Mouse (Mus musculus) liver, embryonic 15.5 days (tissue): ENCODE measurements at regions not wholly inside any gene's neighbourhood (a gene's known extent, or its start where the extent isn't known, plus 50 kb on each side); places are given as distances from the start of the nearest gene placed in this dataset.

Source experiments
- ATAC-seq: fragments of 200-750 bp; cut with Nextera tagmentation; 2 replicates; pipeline ENCODE4 v1.8.0; 2017; ENCODE audit warnings: moderate number of reproducible peaks, mild to moderate bottlenecking, moderate library complexity; ENCODE audit not compliant: insufficient read depth
- H3K27ac ChIP-seq: fragments of 300-500 bp; sonication (generic); replicated peaks from 2 replicates; pipeline ENCODE4 v1.5.1; 2015; ENCODE audit warnings: mild to moderate bottlenecking, inconsistent platforms
- H3K27me3 ChIP-seq: fragments of 300-500 bp; sonication (generic); 2 replicates; pipeline ENCODE4 v1.6.1; 2015; ENCODE audit warnings: mild to moderate bottlenecking, inconsistent platforms
- H3K36me3 ChIP-seq: fragments of 300-500 bp; sonication (generic); replicated peaks from 2 replicates; pipeline ENCODE4 v1.6.1; 2015; ENCODE audit warnings: moderate library complexity, mild to moderate bottlenecking, inconsistent platforms
- H3K4me1 ChIP-seq: fragments of 300-500 bp; sonication (generic); replicated peaks from 2 replicates; pipeline ENCODE4 v1.6.1; 2015; ENCODE audit warnings: inconsistent platforms
- H3K4me2 ChIP-seq: fragments of 300-500 bp; sonication (generic); 2 replicates; pipeline ENCODE4 v1.6.1; 2015; ENCODE audit warnings: moderate library complexity, mild to moderate bottlenecking, inconsistent platforms
- H3K4me3 ChIP-seq: fragments of 300-500 bp; sonication (generic); replicated peaks from 2 replicates; pipeline ENCODE4 v1.5.1; 2015; ENCODE audit warnings: mild to moderate bottlenecking, inconsistent platforms
- H3K9ac ChIP-seq: fragments of 300-500 bp; sonication (generic); 2 replicates; pipeline ENCODE4 v1.6.1; 2015; ENCODE audit warnings: moderate library complexity, mild to moderate bottlenecking, inconsistent platforms
- H3K9me3 ChIP-seq: fragments of 300-500 bp; sonication (generic); replicated peaks from 2 replicates; pipeline ENCODE4 v1.6.1; 2016; ENCODE audit warnings: inconsistent platforms
- WGBS: fragments of 180-500 bp; shearing (Covaris S2); methylation state at CpG from one replicate; pipeline ENCODE4 v1.1.7; 2015; ENCODE audit warnings: mixed read lengths; ENCODE audit not compliant: insufficient replicate concordance; 5-methylcytosine and 5-hydroxymethylcytosine counted together

GRCm38 (mm10) chr14:102250076-102250475 lies 520.3 kb downstream of the Lmo7 start:
- Histone ChIP-seq H3K27me3 (no peaks in the 10 kb centered on the region), H3K36me3 (no peaks in the 10 kb centered on the region), H3K4me1 (no peaks in the 10 kb centered on the region), H3K27ac (no peak overlapping the region), H3K9me3 (no peaks in the 10 kb centered on the region), H3K4me2 (no peak overlapping the region), H3K4me3 (no peak overlapping the region), H3K9ac (no peak overlapping the region)
- no peak for ATAC-seq
- WGBS, result 48% methylated on average over 5 of the region's 5 CpGs

- no peaks in the 10 kb centered on the region for H3K36me3 ChIP-seq
- no peak overlapping the region for H3K4me3 ChIP-seq
- H3K27ac ChIP-seq, result no peak overlapping the region
- no peaks in the 10 kb centered on the region for H3K9me3 ChIP-seq
- no peak overlapping the region for H3K4me2 ChIP-seq
- no peak overlapping the region for H3K9ac ChIP-seq
- H3K27me3 ChIP-seq, result no peaks in the 10 kb centered on the region
- 60% methylated on average over 2 of the region's 2 CpGs for WGBS
- no peak for ATAC-seq
- no peaks in the 10 kb centered on the region for H3K4me1 ChIP-seq
Measured at GRCm38 (mm10) chr14:102248581-102248980, 518.8 kb downstream of the Lmo7 start.

GRCm38 (mm10) chr14:102248023-102248422 lies 518.3 kb downstream of the Lmo7 start:
- no peaks in the 10 kb centered on the region for H3K9me3 ChIP-seq
- H3K36me3 ChIP-seq, result no peaks in the 10 kb centered on the region
- H3K4me1 ChIP-seq, result no peaks in the 10 kb centered on the region
- no peaks in the 10 kb centered on the region for H3K27me3 ChIP-seq
- H3K4me3 ChIP-seq, result no peak overlapping the region
- no peak overlapping the region for H3K9ac ChIP-seq
- no peak for ATAC-seq
- no peak overlapping the region for H3K4me2 ChIP-seq
- WGBS, result 67% methylated on average over 5 of the region's 5 CpGs
- no peak overlapping the region for H3K27ac ChIP-seq

- no peaks in the 10 kb centered on the region for H3K4me1 ChIP-seq
- H3K4me3 ChIP-seq, result no peak overlapping the region
- no peak overlapping the region for H3K27ac ChIP-seq
- WGBS, result 36% methylated on average over 4 of the region's 4 CpGs
- no peaks in the 10 kb centered on the region for H3K27me3 ChIP-seq
- no peaks in the 10 kb centered on the region for H3K36me3 ChIP-seq
- no peak for ATAC-seq
- H3K4me2 ChIP-seq, result no peak overlapping the region
- no peak overlapping the region for H3K9ac ChIP-seq
- no peaks in the 10 kb centered on the region for H3K9me3 ChIP-seq
Measured at GRCm38 (mm10) chr14:102243806-102244536, 514.2 kb downstream of the Lmo7 start.

GRCm38 (mm10) chr14:102216581-102217368 lies 487.0 kb downstream of the Lmo7 start:
- Histone ChIP-seq H3K4me3 (no peak overlapping the region), H3K27ac (no peak overlapping the region), H3K9me3 (no peaks in the 10 kb centered on the region), H3K36me3 (no peaks in the 10 kb centered on the region), H3K9ac (no peak overlapping the region), H3K4me1 (no peaks in the 10 kb centered on the region), H3K27me3 (no peaks in the 10 kb centered on the region), H3K4me2 (no peak overlapping the region)
- WGBS, result 56% methylated on average over 7 of the region's 7 CpGs
- no peak for ATAC-seq

GRCm38 (mm10) chr14:102215267-102215964 lies 485.7 kb downstream of the Lmo7 start:
- Histone ChIP-seq H3K36me3 (no peaks in the 10 kb centered on the region), H3K27ac (no peak overlapping the region), H3K27me3 (no peaks in the 10 kb centered on the region), H3K9ac (no peak overlapping the region), H3K4me3 (no peak overlapping the region), H3K4me2 (no peak overlapping the region), H3K4me1 (no peaks in the 10 kb centered on the region), H3K9me3 (no peaks in the 10 kb centered on the region)
- 47% methylated on average over 4 of the region's 4 CpGs for WGBS
- ATAC-seq, result no peak

GRCm38 (mm10) chr14:102212079-102212478 lies 482.3 kb downstream of the Lmo7 start:
- no peak overlapping the region for H3K4me2 ChIP-seq
- H3K9me3 ChIP-seq, result no peaks in the 10 kb centered on the region
- no peak overlapping the region for H3K9ac ChIP-seq
- no peaks in the 10 kb centered on the region for H3K27me3 ChIP-seq
- no peaks in the 10 kb centered on the region for H3K4me1 ChIP-seq
- 59% methylated on average over 2 of the region's 2 CpGs for WGBS
- no peaks in the 10 kb centered on the region for H3K36me3 ChIP-seq
- H3K27ac ChIP-seq, result no peak overlapping the region
- ATAC-seq, result no peak
- no peak overlapping the region for H3K4me3 ChIP-seq

GRCm38 (mm10) chr14:102204881-102205671 lies 475.3 kb downstream of the Lmo7 start:
- Histone ChIP-seq H3K27me3 (no peaks in the 10 kb centered on the region), H3K4me2 (no peak overlapping the region), H3K4me1 (no peaks in the 10 kb centered on the region), H3K9ac (no peak overlapping the region), H3K36me3 (no peaks in the 10 kb centered on the region), H3K27ac (no peak overlapping the region), H3K9me3 (no peaks in the 10 kb centered on the region), H3K4me3 (no peak overlapping the region)
- ATAC-seq, result no peak
- 66% methylated on average over 10 of the region's 10 CpGs for WGBS

GRCm38 (mm10) chr14:102199430-102199829 lies 469.7 kb downstream of the Lmo7 start:
- Histone ChIP-seq H3K36me3 (no peaks in the 10 kb centered on the region), H3K4me1 (no peaks in the 10 kb centered on the region), H3K27ac (no peak overlapping the region), H3K4me3 (no peak overlapping the region), H3K9ac (no peak overlapping the region), H3K27me3 (no peaks in the 10 kb centered on the region), H3K9me3 (no peaks in the 10 kb centered on the region), H3K4me2 (no peak overlapping the region)
- no peak for ATAC-seq
- 63% methylated on average over 6 of the region's 6 CpGs for WGBS

- H3K4me3 ChIP-seq, result no peak overlapping the region
- no peak overlapping the region for H3K4me2 ChIP-seq
- WGBS, result 29% methylated on average over 1 of the region's 1 CpGs
- no peak overlapping the region for H3K27ac ChIP-seq
- no peak for ATAC-seq
- H3K4me1 ChIP-seq, result no peaks in the 10 kb centered on the region
- no peak overlapping the region for H3K9ac ChIP-seq
- H3K27me3 ChIP-seq, result no peaks in the 10 kb centered on the region
- H3K9me3 ChIP-seq, result no peaks in the 10 kb centered on the region
- no peaks in the 10 kb centered on the region for H3K36me3 ChIP-seq
Measured at GRCm38 (mm10) chr14:102190786-102191185, 461.0 kb downstream of the Lmo7 start.

- Histone ChIP-seq H3K4me1 (no peaks in the 10 kb centered on the region), H3K27ac (no peak overlapping the region), H3K4me3 (no peak overlapping the region), H3K27me3 (no peaks in the 10 kb centered on the region), H3K36me3 (no peaks in the 10 kb centered on the region), H3K9ac (no peak overlapping the region), H3K9me3 (no peaks in the 10 kb centered on the region), H3K4me2 (no peak overlapping the region)
- WGBS, result 59% methylated on average over 3 of the region's 3 CpGs
- no peak for ATAC-seq
Measured at GRCm38 (mm10) chr14:102181269-102181668, 451.5 kb downstream of the Lmo7 start.
